Mouse (Mus musculus): Measurements from ENCODE around the gene Cenpv. TPM values are rescaled to one million over a fixed set of nuclear protein-coding genes. Genes with fewer than 3 reads are reported as not detected.
"Not testable (repeated sequence)": the region's sequence is repeated elsewhere in the genome, so short reads cannot be mapped to it uniquely, and the experiment has no call there.

The Cenpv gene
- polyA plus RNA-seq, 1 experiment from 2014 or later: 47.1 TPM

DNA sequence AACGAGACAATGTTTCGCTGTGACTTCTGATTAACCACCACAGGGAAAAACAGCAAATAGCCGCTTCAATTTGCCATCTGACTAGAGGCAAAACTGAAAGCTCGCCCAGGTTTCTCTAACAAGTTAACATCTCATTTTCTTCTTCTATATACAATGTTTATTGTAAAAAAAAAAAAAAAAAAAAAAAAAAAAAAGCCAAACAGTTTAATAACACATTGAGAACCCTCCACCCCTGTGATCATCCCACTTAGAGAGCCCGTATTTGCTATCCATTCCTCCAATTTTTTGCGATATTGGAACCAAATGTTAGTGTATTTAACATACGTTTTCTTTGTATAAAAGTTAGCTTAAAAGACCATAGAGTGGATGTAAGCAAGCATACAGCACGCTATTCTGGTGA is 2.0 kb downstream of the Cenpv start:
- H3K4me1 ChIP-seq: no peaks in the 10 kb centered on the region
- no peak overlapping the region for H3K9ac ChIP-seq
- H3K27me3 ChIP-seq: peaks cover 3% of the 10 kb centered on the region; the same call in 1 of the 2 replicates
- H3K4me3 ChIP-seq: no peak overlapping the region
- peak overlapping the region; percentile 88; the same call in 1 of the 2 replicates for H3K4me2 ChIP-seq (replicated peaks)
- 76% methylated on average over 8 of the region's 8 CpGs for WGBS
- no peak overlapping the region for H3K27ac ChIP-seq
- H3K9me3 ChIP-seq: no peaks in the 10 kb centered on the region
- H3K36me3 ChIP-seq: peaks cover 2% of the 10 kb centered on the region; the same call in 1 of the 2 replicates
- no peak for ATAC-seq (ENCODE audit: insufficient number of reproducible peaks, insufficient read depth, low FRiP score, low TSS enrichment)

DNA sequence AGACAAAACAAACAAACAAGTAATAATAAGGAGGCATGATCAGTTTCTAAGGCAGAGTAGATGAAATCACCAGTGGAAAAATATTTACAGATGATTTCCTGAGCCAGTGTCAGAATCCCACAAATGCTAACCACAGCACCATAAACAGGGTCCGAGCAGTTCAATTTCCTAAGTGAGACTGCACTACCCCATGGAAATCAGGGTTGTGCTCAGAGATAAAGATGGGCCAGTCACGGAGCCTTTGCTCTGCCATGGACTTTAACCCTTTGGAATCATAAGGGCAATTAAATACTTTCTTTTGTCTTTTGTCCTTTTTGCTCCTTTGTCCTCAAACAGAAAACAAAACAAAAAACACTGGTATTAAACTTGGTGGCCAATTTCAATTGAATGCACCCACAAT is 16.8 kb downstream of the Cenpv start:
- Histone ChIP-seq H3K9ac (no peak overlapping the region), H3K4me3 (no peak overlapping the region), H3K36me3 (0 out of 2 replicates have a peak, but pooled peaks cover 3% of the 10 kb centered on the region), H3K4me2 (replicated peaks) (no peak overlapping the region), H3K27me3 (no peaks in the 10 kb centered on the region), H3K9me3 (no peaks in the 10 kb centered on the region), H3K27ac (no peak overlapping the region), H3K4me1 (peaks cover 5% of the 10 kb centered on the region; the same call in 1 of the 2 replicates)
- WGBS: 66% methylated on average over 2 of the region's 2 CpGs
- ATAC-seq (ENCODE audit: insufficient number of reproducible peaks, insufficient read depth, low FRiP score, low TSS enrichment): no peak

GRCm38 (mm10) chr11:62518991-62519390 is 20.1 kb downstream of the Cenpv start:
- Histone ChIP-seq H3K27ac (no peak overlapping the region), H3K4me2 (replicated peaks) (no peak overlapping the region), H3K9ac (no peak overlapping the region), H3K27me3 (no peaks in the 10 kb centered on the region), H3K4me3 (no peak overlapping the region), H3K9me3 (no peaks in the 10 kb centered on the region), H3K4me1 (peaks cover 5% of the 10 kb centered on the region; the same call in 1 of the 2 replicates), H3K36me3 (no peaks in the 10 kb centered on the region)
- no peak for ATAC-seq (ENCODE audit: insufficient number of reproducible peaks, insufficient read depth, low FRiP score, low TSS enrichment)
- WGBS: 16% methylated on average over 2 of the region's 2 CpGs

DNA sequence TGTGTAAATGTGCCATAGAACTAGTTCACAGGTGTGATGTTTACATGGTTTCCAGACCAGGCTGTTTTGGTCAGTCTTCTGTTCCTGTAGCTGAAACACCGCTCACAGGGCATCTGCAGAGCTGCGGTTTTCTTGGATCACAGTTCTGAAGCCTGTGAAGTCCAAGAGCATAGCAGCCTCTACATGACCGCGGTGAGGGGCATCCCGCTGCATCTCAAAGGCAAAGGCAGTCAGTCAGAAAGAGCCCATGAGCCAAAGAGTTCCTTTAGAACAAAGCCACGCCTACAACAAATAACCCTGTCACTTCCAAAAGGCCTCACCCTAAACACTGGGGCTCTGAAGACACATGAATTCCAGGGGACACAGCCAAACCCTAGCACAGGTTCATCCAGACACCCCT is 25.8 kb downstream of the Cenpv start:
- H3K27me3 ChIP-seq: no peaks in the 10 kb centered on the region
- 84% methylated on average over 6 of the region's 6 CpGs for WGBS
- no peaks in the 10 kb centered on the region for H3K36me3 ChIP-seq
- H3K27ac ChIP-seq: no peak overlapping the region
- ATAC-seq (ENCODE audit: insufficient number of reproducible peaks, insufficient read depth, low FRiP score, low TSS enrichment): no peak
- no peaks in the 10 kb centered on the region for H3K4me1 ChIP-seq
- no peak overlapping the region for H3K9ac ChIP-seq
- no peaks in the 10 kb centered on the region for H3K9me3 ChIP-seq
- H3K4me3 ChIP-seq: no peak overlapping the region
- no peak overlapping the region for H3K4me2 ChIP-seq (replicated peaks)

- H3K4me2 ChIP-seq (replicated peaks): no peak overlapping the region
- H3K9me3 ChIP-seq: no peaks in the 10 kb centered on the region
- H3K9ac ChIP-seq: no peak overlapping the region
- no peaks in the 10 kb centered on the region for H3K36me3 ChIP-seq
- H3K4me3 ChIP-seq: no peak overlapping the region
- H3K4me1 ChIP-seq: no peaks in the 10 kb centered on the region
- H3K27me3 ChIP-seq: no peaks in the 10 kb centered on the region
- no peak for ATAC-seq (ENCODE audit: insufficient number of reproducible peaks, insufficient read depth, low FRiP score, low TSS enrichment)
- no peak overlapping the region for H3K27ac ChIP-seq
- 84% methylated on average over 8 of the region's 8 CpGs for WGBS
Measured at GRCm38 (mm10) chr11:62512529-62513080, 26.5 kb downstream of the Cenpv start.

DNA sequence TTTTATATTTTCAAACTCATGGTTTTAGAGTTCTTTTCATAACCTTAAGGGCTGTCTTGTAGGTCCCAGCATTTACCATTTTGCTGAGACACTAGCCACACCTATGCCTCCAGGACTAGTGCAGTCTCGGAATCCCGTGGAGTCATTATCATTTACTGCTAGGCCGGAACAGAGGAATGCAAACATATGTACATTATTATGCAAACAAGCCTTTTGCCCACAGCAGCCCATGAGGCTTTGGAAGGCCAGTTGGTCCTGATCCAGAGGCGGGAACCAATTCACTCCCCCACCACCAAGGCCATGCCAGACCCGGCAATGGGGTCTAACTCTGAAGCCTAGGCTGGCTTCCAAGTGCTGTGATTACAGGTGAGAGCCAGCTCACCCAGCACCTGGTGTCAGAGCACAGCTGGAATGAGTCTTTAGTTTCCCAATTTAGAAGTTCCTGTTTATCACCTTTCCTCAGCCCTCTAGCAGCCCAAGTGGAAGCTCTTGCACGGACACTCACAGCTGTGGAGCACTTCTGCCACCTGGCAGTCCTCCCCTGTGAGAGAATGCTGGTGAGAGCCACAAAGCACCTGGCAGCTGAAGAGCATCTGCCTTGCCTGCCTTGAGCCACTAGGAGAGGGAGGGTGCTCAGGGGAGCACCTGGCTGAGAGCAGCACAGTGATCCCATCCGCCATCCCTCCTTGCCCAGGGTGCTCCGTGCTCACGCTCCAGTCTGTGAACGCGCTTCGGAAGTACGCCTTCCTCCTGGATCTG is 27.4 kb downstream of the Cenpv start:
- Histone ChIP-seq H3K4me2 (replicated peaks) (no peak overlapping the region), H3K4me3 (no peak overlapping the region), H3K4me1 (no peaks in the 10 kb centered on the region), H3K27me3 (no peaks in the 10 kb centered on the region), H3K27ac (no peak overlapping the region), H3K9me3 (no peaks in the 10 kb centered on the region), H3K36me3 (no peaks in the 10 kb centered on the region), H3K9ac (no peak overlapping the region)
- no peak for ATAC-seq (ENCODE audit: insufficient number of reproducible peaks, insufficient read depth, low FRiP score, low TSS enrichment)
- WGBS: 76% methylated on average over 13 of the region's 13 CpGs

DNA sequence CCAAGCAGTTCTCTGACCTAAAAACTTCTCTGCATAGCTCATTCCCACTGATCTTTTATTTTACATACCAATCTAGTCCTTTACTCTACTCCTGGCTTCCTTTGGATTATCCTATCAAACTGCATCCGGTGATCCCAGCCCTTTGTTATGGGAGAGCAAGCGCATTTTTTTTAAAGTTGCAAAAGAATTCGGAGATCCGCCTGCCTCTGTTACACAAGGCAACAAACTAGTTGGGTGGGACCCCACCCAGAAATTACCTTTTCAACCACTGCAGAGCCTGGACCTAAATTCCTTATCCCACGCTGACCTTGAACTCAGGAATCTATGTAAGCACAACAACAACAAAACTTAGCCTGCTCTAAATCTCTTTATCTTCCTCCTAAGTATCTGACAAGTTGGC is 28.1 kb downstream of the Cenpv start:
- Histone ChIP-seq H3K4me2 (replicated peaks) (no peak overlapping the region), H3K27me3 (no peaks in the 10 kb centered on the region), H3K4me3 (no peak overlapping the region), H3K9me3 (no peaks in the 10 kb centered on the region), H3K36me3 (no peaks in the 10 kb centered on the region), H3K9ac (no peak overlapping the region), H3K27ac (no peak overlapping the region), H3K4me1 (no peaks in the 10 kb centered on the region)
- 81% methylated on average over 5 of the region's 5 CpGs for WGBS
- no peak for ATAC-seq (ENCODE audit: insufficient number of reproducible peaks, insufficient read depth, low FRiP score, low TSS enrichment)

- WGBS: 72% methylated on average over 3 of the region's 3 CpGs
- H3K27me3 ChIP-seq: no peaks in the 10 kb centered on the region
- no peak for ATAC-seq (ENCODE audit: insufficient number of reproducible peaks, insufficient read depth, low FRiP score, low TSS enrichment)
Measured at GRCm38 (mm10) chr11:62509571-62509970, 29.5 kb downstream of the Cenpv start.

DNA sequence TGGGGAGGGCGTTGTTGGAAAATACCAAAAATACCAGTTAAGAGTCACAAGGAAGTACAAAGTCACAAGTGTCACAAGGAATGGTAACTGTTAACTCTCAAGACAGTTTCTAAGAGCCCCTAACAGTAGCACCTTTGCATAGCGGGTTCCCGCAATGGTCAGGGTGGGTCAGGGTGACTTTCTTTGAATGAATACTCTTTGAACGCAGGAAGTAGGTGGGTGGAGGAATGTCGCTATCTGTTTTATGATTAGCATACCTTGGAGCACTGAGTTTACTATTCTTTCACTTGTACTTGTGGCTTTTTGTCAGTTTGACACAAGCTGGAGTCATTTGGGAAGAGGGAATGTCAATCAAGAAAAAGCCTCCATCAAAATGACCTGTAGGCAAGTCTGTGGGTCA is 30.2 kb downstream of the Cenpv start:
- not testable (repeated sequence) for H3K27me3 ChIP-seq; H3K27ac ChIP-seq; H3K9ac ChIP-seq; H3K4me2 ChIP-seq (replicated peaks); H3K36me3 ChIP-seq; H3K9me3 ChIP-seq; H3K4me1 ChIP-seq; H3K4me3 ChIP-seq; ATAC-seq (ENCODE audit: insufficient number of reproducible peaks, insufficient read depth, low FRiP score, low TSS enrichment)
- 95% methylated on average over 5 of the region's 5 CpGs for WGBS

More at GRCm38 (mm10) chr11:62509571-62509970, 29.5 kb downstream of the Cenpv start:
- no peaks in the 10 kb centered on the region for H3K4me1 ChIP-seq
- no peak overlapping the region for H3K27ac ChIP-seq
- no peak overlapping the region for H3K4me2 ChIP-seq (replicated peaks)
- H3K9me3 ChIP-seq: no peaks in the 10 kb centered on the region
- H3K36me3 ChIP-seq: no peaks in the 10 kb centered on the region
- H3K4me3 ChIP-seq: no peak overlapping the region
- no peak overlapping the region for H3K9ac ChIP-seq

DNA sequence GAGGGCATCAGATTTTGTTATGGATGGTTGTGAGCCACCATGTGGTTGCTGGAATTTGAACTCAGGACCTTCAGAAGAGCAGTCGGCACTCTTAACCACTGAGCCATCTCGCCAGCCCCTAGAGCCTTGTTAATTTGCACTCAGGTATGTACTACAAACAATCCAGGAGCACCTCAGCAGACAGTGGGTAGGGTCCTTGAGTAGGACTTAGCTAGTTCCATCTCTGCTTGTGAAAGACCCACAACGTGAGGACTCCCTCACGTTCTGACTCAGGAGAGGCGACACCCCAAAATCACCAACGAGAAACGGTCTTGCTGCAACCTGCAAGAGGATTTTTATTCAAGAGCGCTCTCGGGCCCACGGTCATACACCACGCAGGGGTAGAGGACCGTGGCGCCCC is 30.7 kb downstream of the Cenpv start:
- H3K27ac ChIP-seq; H3K9ac ChIP-seq; H3K27me3 ChIP-seq; H3K9me3 ChIP-seq; H3K4me1 ChIP-seq; H3K4me3 ChIP-seq; ATAC-seq (ENCODE audit: insufficient number of reproducible peaks, insufficient read depth, low FRiP score, low TSS enrichment); H3K4me2 ChIP-seq (replicated peaks); H3K36me3 ChIP-seq: not testable (repeated sequence)
- WGBS: 92% methylated on average over 13 of the region's 13 CpGs

GRCm38 (mm10) chr11:62507683-62508082 is 31.4 kb downstream of the Cenpv start:
- no peaks in the 10 kb centered on the region for H3K36me3 ChIP-seq
- H3K27me3 ChIP-seq: no peaks in the 10 kb centered on the region
- no peak for ATAC-seq (ENCODE audit: insufficient number of reproducible peaks, insufficient read depth, low FRiP score, low TSS enrichment)
- WGBS: 85% methylated on average over 4 of the region's 4 CpGs
- H3K9me3 ChIP-seq: no peaks in the 10 kb centered on the region
- no peaks in the 10 kb centered on the region for H3K4me1 ChIP-seq
- no peak overlapping the region for H3K4me3 ChIP-seq
- no peak overlapping the region for H3K9ac ChIP-seq
- H3K27ac ChIP-seq: no peak overlapping the region
- H3K4me2 ChIP-seq (replicated peaks): no peak overlapping the region

GRCm38 (mm10) chr11:62500529-62500928 is 38.5 kb downstream of the Cenpv start:
- no peak for ATAC-seq (ENCODE audit: insufficient number of reproducible peaks, insufficient read depth, low FRiP score, low TSS enrichment)
- H3K9ac ChIP-seq: no peak overlapping the region
- WGBS: 89% methylated on average over 2 of the region's 2 CpGs
- H3K27me3 ChIP-seq: no peaks in the 10 kb centered on the region
- no peaks in the 10 kb centered on the region for H3K36me3 ChIP-seq
- no peak overlapping the region for H3K27ac ChIP-seq
- H3K4me2 ChIP-seq (replicated peaks): no peak overlapping the region
- no peaks in the 10 kb centered on the region for H3K9me3 ChIP-seq
- H3K4me3 ChIP-seq: no peak overlapping the region
- 0 out of 2 replicates have a peak, but pooled peaks cover 2% of the 10 kb centered on the region for H3K4me1 ChIP-seq
